Mouse (Mus musculus): ENCODE measurements around the gene Aifm1. TPM values are rescaled to one million over a fixed set of nuclear protein-coding genes. Genes with fewer than 3 reads are reported as not detected.

The Aifm1 gene
- polyA plus RNA-seq (2017; shearing (Covaris generic)), result 56.1 TPM

DNA sequence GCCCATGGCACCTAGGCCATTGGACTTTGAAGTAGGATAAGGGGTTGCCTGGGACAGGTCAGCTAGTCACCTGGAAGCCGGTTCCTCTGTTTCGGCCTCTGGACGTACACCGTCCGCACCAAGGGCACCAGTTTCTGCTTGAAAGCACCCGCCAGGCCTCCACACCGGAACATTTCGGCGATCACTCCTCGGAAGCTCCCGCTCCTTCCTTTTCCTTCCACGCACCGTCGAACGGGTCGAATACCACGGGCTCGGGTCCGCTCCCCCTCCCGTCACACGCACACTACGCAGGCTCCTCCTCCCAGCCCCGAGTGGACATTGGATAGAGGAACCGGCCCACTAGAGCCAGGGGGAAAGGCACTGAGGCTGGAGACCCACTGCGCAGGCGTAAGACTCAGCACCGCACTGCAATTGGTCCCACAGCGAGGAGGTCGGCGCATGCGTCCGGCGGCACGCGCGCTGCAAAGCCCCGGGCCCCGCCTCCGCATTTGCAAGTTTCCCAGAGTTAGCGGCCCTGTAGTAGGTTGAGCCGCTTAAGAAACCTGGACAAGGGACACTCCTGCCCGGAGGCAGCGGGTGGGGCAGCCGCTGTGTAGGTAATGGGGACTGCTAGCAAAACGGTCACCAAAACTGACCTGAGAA, at the start of gene Aifm1:
Gene Aifm1, minus strand, starts transcription at position 398 of the 642 bp plus-strand sequence.

DNA sequence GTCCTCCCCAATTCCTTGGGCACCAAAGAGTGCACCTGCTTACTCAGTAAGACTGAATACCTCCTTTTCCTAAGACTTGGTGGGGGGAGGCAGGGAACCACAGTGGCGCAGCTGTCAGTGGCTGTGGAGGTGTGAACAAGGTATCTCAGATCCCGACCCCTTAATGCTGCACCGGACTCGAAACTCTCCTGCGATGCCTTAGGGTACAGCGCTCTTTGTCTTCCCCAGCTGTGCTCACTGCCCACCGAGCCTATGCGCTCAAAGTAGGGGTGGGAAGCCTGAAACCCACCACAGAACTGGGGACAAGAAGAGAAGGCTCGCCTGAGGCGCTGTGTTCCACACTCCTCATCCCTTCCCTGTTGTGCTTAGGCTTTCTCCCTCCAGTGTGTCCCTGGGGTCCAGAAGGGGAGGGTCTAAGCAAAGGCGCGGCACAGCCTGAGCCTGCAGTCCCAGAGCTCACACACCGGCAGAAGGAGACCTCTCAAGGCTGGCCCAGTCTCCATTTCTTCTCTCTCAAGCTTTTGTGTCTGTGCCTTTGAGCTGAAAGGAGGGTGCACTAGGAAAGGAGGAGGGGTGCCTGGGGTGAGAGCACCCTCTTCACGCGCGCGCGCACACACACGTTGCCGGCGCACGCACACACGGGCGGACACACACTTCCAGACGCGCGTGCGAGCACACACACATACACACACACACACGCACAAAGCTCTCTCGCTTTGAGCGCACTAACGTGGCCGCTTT, 5.6 kb upstream of the Aifm1 start, which contains the start of gene Rab33a:
Gene Rab33a, plus strand, starts transcription at position 478 of the 741 bp plus-strand sequence.

DNA sequence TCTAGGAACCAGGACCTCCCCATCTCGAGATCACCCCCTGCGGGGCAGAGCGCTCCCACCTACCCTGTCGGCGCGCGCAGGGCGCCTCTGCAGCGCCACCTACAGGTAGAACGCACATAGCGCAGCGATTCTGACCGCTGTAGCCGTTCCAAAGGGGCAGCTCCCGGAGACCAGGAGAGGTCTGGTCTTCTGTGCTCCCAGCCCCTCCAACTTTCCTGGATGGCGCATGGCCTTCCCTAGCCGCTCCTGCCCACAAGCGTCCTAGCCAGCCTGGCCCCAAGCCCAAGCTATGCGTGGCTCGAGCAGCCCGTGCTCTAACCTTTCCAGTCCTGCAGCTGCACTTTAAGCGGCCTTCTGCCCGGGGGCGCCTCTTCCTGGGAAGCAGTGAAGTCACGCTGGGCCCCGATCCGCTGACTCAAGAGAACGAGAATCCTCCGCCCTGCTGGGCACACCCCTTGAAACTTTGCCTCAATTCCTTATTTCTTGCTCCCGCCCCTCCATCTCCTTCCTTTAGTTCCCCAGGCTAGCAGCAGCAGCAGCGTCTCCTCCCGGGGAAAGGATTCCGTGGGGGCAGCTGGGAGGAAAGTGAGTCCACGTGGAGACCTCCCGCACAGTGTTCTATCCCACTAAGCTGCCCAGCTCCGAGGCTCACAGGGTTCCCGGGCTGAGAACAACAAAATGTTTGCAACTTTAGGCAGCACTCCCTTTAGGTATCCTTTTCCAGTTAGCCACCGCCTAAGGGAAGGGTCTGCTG, 50.4 kb downstream of the Aifm1 start, which contains the start of gene Elf4:
Gene Elf4, minus strand, starts transcription at position 379 of the 754 bp plus-strand sequence.

Other genes with a start within 250 kb of the Aifm1 start
- 1.6 TPM for gene Bcorl1, start 172.2 kb downstream of the Aifm1 start, polyA plus RNA-seq (2017; shearing (Covaris generic))
- 22.2 TPM for gene Elf4, start 50.4 kb downstream of the Aifm1 start, polyA plus RNA-seq (2017; shearing (Covaris generic))
- gene Rab33a, start 5.7 kb upstream of the Aifm1 start, polyA plus RNA-seq (2017; shearing (Covaris generic)), result 1.2 TPM
- gene Zfp280c, start 80.9 kb upstream of the Aifm1 start, polyA plus RNA-seq (2017; shearing (Covaris generic)), result 17.2 TPM
- 12.6 TPM for gene Slc25a14, start 109.8 kb upstream of the Aifm1 start, polyA plus RNA-seq (2017; shearing (Covaris generic))
- not detected for gene Gpr119, start 160.9 kb upstream of the Aifm1 start, polyA plus RNA-seq (2017; shearing (Covaris generic))
- gene Rbmx2, start 181.4 kb upstream of the Aifm1 start, polyA plus RNA-seq (2017; shearing (Covaris generic)), result 24.5 TPM

Measured in CD4-positive, CD25-positive, alpha-beta regulatory T cell, adult 9 weeks (primary cell).